In genomic region chr11:78534516-78534915, GRCm38 (mm10) we compare ENCODE assay signal across 7 mouse cellular contexts. TPM values are rescaled to one million over a fixed set of nuclear protein-coding genes. Genes with fewer than 3 reads are reported as not detected.
A peak's percentile ranks its signal among the peaks of the same experiment; 100 is the strongest.
DNase-seq lines count a peak whose midpoint lies in the region; ATAC-seq and TF ChIP-seq lines count a peak whose summit lies in the region.

No protein-coding gene starts in this region.

- peak overlapping the region; percentile 75 for H3K4me2 ChIP-seq in lung, embryonic 16.5 days (ENCODE audit: low read depth, low read length)
- peak overlapping the region; percentile 62 for H3K4me2 ChIP-seq in forebrain, embryonic 14.5 days (ENCODE audit: low read length)
- H3K4me2 ChIP-seq in liver, embryonic 13.5 days: peak overlapping the region; percentile 94

- no peak for ATAC-seq in lung, embryonic 16.5 days (ENCODE audit: low read depth)
- ATAC-seq in forebrain, embryonic 14.5 days: no peak
- ATAC-seq in liver, embryonic 13.5 days (ENCODE audit: low read depth): no peak

- TF ChIP-seq POLR2A in lung, adult 2 months (IDR thresholded peaks at IDR 0.05; ENCODE audit: borderline replicate concordance, extremely low read depth, low read depth, low read length): no peak

- H3K4me1 ChIP-seq in lung, embryonic 16.5 days (replicated peaks; ENCODE audit: control insufficient read depth, insufficient read depth, low read length): peaks cover 24% of the 10 kb centered on the region
- H3K4me1 ChIP-seq in lung, adult 2 months (ENCODE audit: control insufficient read depth, insufficient read depth, low read length): peaks cover 21% of the 10 kb centered on the region
- peaks cover 12% of the 10 kb centered on the region for H3K4me1 ChIP-seq in forebrain, embryonic 14.5 days (ENCODE audit: control insufficient read depth, insufficient read depth, low read length)
- peaks cover 39% of the 10 kb centered on the region for H3K4me1 ChIP-seq in liver, embryonic 13.5 days (replicated peaks)

- WGBS in lung, embryonic 16.5 days: 52% methylated on average over 4 of the region's 4 CpGs
- WGBS in lung, adult 2 months: 53% methylated on average over 4 of the region's 4 CpGs
- WGBS in forebrain, embryonic 14.5 days: 91% methylated on average over 4 of the region's 4 CpGs
- 69% methylated on average over 4 of the region's 4 CpGs for WGBS in liver, embryonic 13.5 days (ENCODE audit: insufficient replicate concordance)

- TF ChIP-seq CTCF in lung, adult 2 months (IDR thresholded peaks at IDR 0.05; ENCODE audit: insufficient read depth, low read length): no peak

- H3K27me3 ChIP-seq in lung, embryonic 16.5 days (ENCODE audit: control insufficient read depth, insufficient read depth, low read depth, low read length): no peaks in the 10 kb centered on the region
- H3K27me3 ChIP-seq in forebrain, embryonic 14.5 days (replicated peaks; ENCODE audit: control insufficient read depth, insufficient read depth, low read length): no peaks in the 10 kb centered on the region
- H3K27me3 ChIP-seq in liver, embryonic 13.5 days: no peaks in the 10 kb centered on the region

- H3K27ac ChIP-seq in lung, embryonic 16.5 days (ENCODE audit: low read length): peak overlapping the region; percentile 97
- no peak overlapping the region for H3K27ac ChIP-seq in forebrain, embryonic 14.5 days (ENCODE audit: low read depth, low read length)
- no peak overlapping the region for H3K27ac ChIP-seq in liver, embryonic 13.5 days

- no peaks in the 10 kb centered on the region for H3K9me3 ChIP-seq in lung, embryonic 16.5 days (ENCODE audit: control insufficient read depth, low read length)
- H3K9me3 ChIP-seq in forebrain, embryonic 14.5 days (replicated peaks; ENCODE audit: control insufficient read depth, low read length): no peaks in the 10 kb centered on the region
- H3K9me3 ChIP-seq in liver, embryonic 13.5 days (replicated peaks): no peaks in the 10 kb centered on the region

- no peak overlapping the region; the same call in 1 of the 2 replicates for H3K9ac ChIP-seq in lung, embryonic 16.5 days (ENCODE audit: low read length)
- H3K9ac ChIP-seq in forebrain, embryonic 14.5 days (ENCODE audit: low read length): no peak overlapping the region
- H3K9ac ChIP-seq in liver, embryonic 13.5 days: peak overlapping the region; percentile 73; the same call in 1 of the 2 replicates

- DNase-seq in lung, adult 2 months: no peak
- DNase-seq in forebrain, embryonic 14.5 days (ENCODE audit: low spot score): no peak
- no peak for DNase-seq in liver, embryonic 13.5 days
- no peak for DNase-seq in adrenal gland, postnatal 14 days
- DNase-seq in adrenal gland, postnatal 4 days (ENCODE audit: low spot score in 2 of 2): no peak
- DNase-seq in cerebellum, adult 9-11 months: no peak

- H3K36me3 ChIP-seq in lung, embryonic 16.5 days (ENCODE audit: control insufficient read depth, insufficient read depth, low read length): peaks cover 6% of the 10 kb centered on the region
- H3K36me3 ChIP-seq in forebrain, embryonic 14.5 days (ENCODE audit: control insufficient read depth, insufficient read depth, low read length): peaks cover 18% of the 10 kb centered on the region
- peaks cover 4% of the 10 kb centered on the region for H3K36me3 ChIP-seq in liver, embryonic 13.5 days

- peak overlapping the region; percentile 97 for H3K4me3 ChIP-seq in lung, embryonic 16.5 days (ENCODE audit: low read length)
- H3K4me3 ChIP-seq in lung, adult 2 months (replicated peaks; ENCODE audit: extremely low read depth, low read depth, low read length): no peak overlapping the region
- H3K4me3 ChIP-seq in forebrain, embryonic 14.5 days (ENCODE audit: low read depth, low read length): no peak overlapping the region
- peak overlapping the region; percentile 85; the same call in 1 of the 2 replicates for H3K4me3 ChIP-seq in liver, embryonic 13.5 days (replicated peaks)

RNA-seq across cellular contexts. Expression of gene Tnfaip1, which starts 1.6 kb away (rescaled TPM):
- 80.2 and 85.1 TPM in 2 replicates for polyA plus RNA-seq in lung, embryonic 16.5 days (2015; fragmentation: Nextera tagmentation; extraction: Ambion mirVana)
- 71.3 and 81.7 TPM in 2 replicates for polyA plus RNA-seq in lung, adult 2 months (2012; rRNA removed)
- polyA plus RNA-seq in forebrain, embryonic 14.5 days (2014; fragmentation: Nextera tagmentation; extraction: Ambion mirVana): 66.1 and 71.3 TPM in 2 replicates
- polyA plus RNA-seq in liver, embryonic 13.5 days (2015; fragmentation: Nextera tagmentation; extraction: Ambion mirVana): 15.6 and 16.4 TPM in 2 replicates
- total RNA-seq in adrenal gland, postnatal 14 days (2021): 47.9 and 49.4 TPM in 2 replicates
- total RNA-seq in adrenal gland, postnatal 4 days (2021): 10 to 100 TPM; 56.6 to 57.2 TPM

RNA-seq across cellular contexts. Expression of gene Ift20, which starts 1.6 kb away (rescaled TPM):
- 145 and 154 TPM in 2 replicates for polyA plus RNA-seq in lung, embryonic 16.5 days (2015; fragmentation: Nextera tagmentation; extraction: Ambion mirVana)
- 75.1 and 76.0 TPM in 2 replicates for polyA plus RNA-seq in lung, adult 2 months (2012; rRNA removed)
- 118 and 126 TPM in 2 replicates for polyA plus RNA-seq in forebrain, embryonic 14.5 days (2014; fragmentation: Nextera tagmentation; extraction: Ambion mirVana)
- polyA plus RNA-seq in liver, embryonic 13.5 days (2015; fragmentation: Nextera tagmentation; extraction: Ambion mirVana): 83.1 and 88.6 TPM in 2 replicates
- total RNA-seq in adrenal gland, postnatal 14 days (2021): 81.5 and 90.2 TPM in 2 replicates
- total RNA-seq in adrenal gland, postnatal 4 days (2021): 10 to 100 TPM; 80.5 to 84.7 TPM

RNA-seq across cellular contexts. Expression of gene Tmem97, which starts 16.1 kb away (rescaled TPM):
- 64.7 and 71.5 TPM in 2 replicates for polyA plus RNA-seq in lung, embryonic 16.5 days (2015; fragmentation: Nextera tagmentation; extraction: Ambion mirVana)
- polyA plus RNA-seq in lung, adult 2 months (2012; rRNA removed): 23.5 and 27.6 TPM in 2 replicates
- polyA plus RNA-seq in forebrain, embryonic 14.5 days (2014; fragmentation: Nextera tagmentation; extraction: Ambion mirVana): 40.0 and 48.5 TPM in 2 replicates
- 110 and 122 TPM in 2 replicates for polyA plus RNA-seq in liver, embryonic 13.5 days (2015; fragmentation: Nextera tagmentation; extraction: Ambion mirVana)
- 34.1 and 45.0 TPM in 2 replicates for total RNA-seq in adrenal gland, postnatal 14 days (2021)
- total RNA-seq in adrenal gland, postnatal 4 days (2021): 10 to 100 TPM; 47.1 to 60.4 TPM

RNA-seq across cellular contexts. Expression of gene Poldip2, which starts 22.5 kb away (rescaled TPM):
- polyA plus RNA-seq in lung, embryonic 16.5 days (2015; fragmentation: Nextera tagmentation; extraction: Ambion mirVana): 142 TPM in 2 replicates
- 39.6 and 50.4 TPM in 2 replicates for polyA plus RNA-seq in lung, adult 2 months (2012; rRNA removed)
- polyA plus RNA-seq in forebrain, embryonic 14.5 days (2014; fragmentation: Nextera tagmentation; extraction: Ambion mirVana): 185 TPM in 2 replicates
- polyA plus RNA-seq in liver, embryonic 13.5 days (2015; fragmentation: Nextera tagmentation; extraction: Ambion mirVana): 78.1 and 82.4 TPM in 2 replicates
- 177 and 186 TPM in 2 replicates for total RNA-seq in adrenal gland, postnatal 14 days (2021)
- 100 to 1,000 TPM; 153 to 166 TPM for total RNA-seq in adrenal gland, postnatal 4 days (2021)

RNA-seq across cellular contexts. Expression of gene Tmem199, which starts 22.5 kb away (rescaled TPM):
- polyA plus RNA-seq in lung, embryonic 16.5 days (2015; fragmentation: Nextera tagmentation; extraction: Ambion mirVana): 44.9 and 48.3 TPM in 2 replicates
- polyA plus RNA-seq in lung, adult 2 months (2012; rRNA removed): 9.5 and 12.5 TPM in 2 replicates
- 93.1 and 93.2 TPM in 2 replicates for polyA plus RNA-seq in forebrain, embryonic 14.5 days (2014; fragmentation: Nextera tagmentation; extraction: Ambion mirVana)
- polyA plus RNA-seq in liver, embryonic 13.5 days (2015; fragmentation: Nextera tagmentation; extraction: Ambion mirVana): 30.1 and 31.9 TPM in 2 replicates
- total RNA-seq in adrenal gland, postnatal 14 days (2021): 26.3 and 29.6 TPM in 2 replicates
- 10 to 100 TPM; 30.1 to 31.1 TPM for total RNA-seq in adrenal gland, postnatal 4 days (2021)

Comparison
In these comparisons a context has a peak if more than half of its experiments do, and no peak if none do; other contexts are left out.
1. H3K4me3 ChIP-seq: peak in lung, embryonic 16.5 days (single experiment) and liver, embryonic 13.5 days (single experiment); none in lung, adult 2 months (single experiment) and forebrain, embryonic 14.5 days (single experiment).
2. Peak in every context shown above with its lines, with median percentiles within 50 percentile points of each other: H3K4me2 ChIP-seq.